Mouse (Mus musculus) erythroblast, embryonic 14.5 days (primary cell): ENCODE measurements at regions not wholly inside any gene's neighbourhood (a gene's known extent, or its start where the extent isn't known, plus 50 kb on each side); places are given as distances from the start of the nearest gene placed in this dataset.
"Not testable (repeated sequence)": the region's sequence is repeated elsewhere in the genome, so short reads cannot be mapped to it uniquely, and the experiment has no call there.

Experiments
- H3K27me3 ChIP-seq: 2 replicates; pipeline ENCODE4 v1.6.1; 2012; ENCODE audit warnings: inconsistent platforms; ENCODE audit not compliant: control insufficient read depth
- H3K36me3 ChIP-seq: 2 replicates; pipeline ENCODE4 v1.6.1; 2012; ENCODE audit warnings: mild to moderate bottlenecking, inconsistent platforms; ENCODE audit not compliant: control insufficient read depth
- H3K4me1 ChIP-seq: 2 replicates; pipeline ENCODE4 v1.6.1; 2012; ENCODE audit warnings: inconsistent platforms; ENCODE audit not compliant: control insufficient read depth
- H3K4me3 ChIP-seq: replicated peaks from 2 replicates; pipeline ENCODE3; 2012; ENCODE audit warnings: moderate library complexity, mild to moderate bottlenecking, inconsistent platforms
- H3K9me3 ChIP-seq: 2 replicates; pipeline ENCODE4 v1.6.1; 2012; ENCODE audit warnings: low read length, inconsistent platforms, mixed read lengths; ENCODE audit not compliant: control insufficient read depth
- GATA1 ChIP-seq: IDR thresholded peaks from 2 replicates; pipeline ENCODE4 v1.6.1; 2012; ENCODE audit warnings: low read length, inconsistent platforms, mixed read lengths
- TAL1 ChIP-seq: IDR thresholded peaks from 3 replicates; pipeline ENCODE4 v1.6.1; 2012; ENCODE audit warnings: low read length, inconsistent platforms, mixed read lengths

DNA sequence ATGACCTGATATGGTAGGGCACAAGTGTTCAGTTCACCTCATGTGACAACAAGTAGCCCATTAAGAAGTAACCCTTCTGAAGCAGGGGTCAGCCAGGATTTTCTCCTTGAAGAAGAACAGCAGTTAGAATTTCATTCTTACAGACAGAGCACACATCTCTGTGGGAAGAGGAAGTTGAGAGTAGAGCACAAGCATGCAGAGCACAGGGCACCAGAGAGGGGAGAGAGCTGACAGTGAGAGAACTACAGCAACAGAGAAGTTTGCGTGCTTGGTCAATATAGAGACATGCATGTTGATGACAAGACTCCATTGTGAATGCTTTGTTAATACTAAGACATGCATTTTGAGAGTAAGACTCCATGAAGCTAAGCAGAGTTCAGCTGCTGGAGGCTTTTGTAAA lies 263.2 kb upstream of the Tusc1 start:
- no peaks in the 10 kb centered on the region for H3K36me3 ChIP-seq
- no peaks in the 10 kb centered on the region for H3K4me1 ChIP-seq
- H3K9me3 ChIP-seq: no peaks in the 10 kb centered on the region
- no peaks in the 10 kb centered on the region for H3K27me3 ChIP-seq
- TF ChIP-seq GATA1 (no peak), TAL1 (no peak)
- H3K4me3 ChIP-seq: no peak overlapping the region

DNA sequence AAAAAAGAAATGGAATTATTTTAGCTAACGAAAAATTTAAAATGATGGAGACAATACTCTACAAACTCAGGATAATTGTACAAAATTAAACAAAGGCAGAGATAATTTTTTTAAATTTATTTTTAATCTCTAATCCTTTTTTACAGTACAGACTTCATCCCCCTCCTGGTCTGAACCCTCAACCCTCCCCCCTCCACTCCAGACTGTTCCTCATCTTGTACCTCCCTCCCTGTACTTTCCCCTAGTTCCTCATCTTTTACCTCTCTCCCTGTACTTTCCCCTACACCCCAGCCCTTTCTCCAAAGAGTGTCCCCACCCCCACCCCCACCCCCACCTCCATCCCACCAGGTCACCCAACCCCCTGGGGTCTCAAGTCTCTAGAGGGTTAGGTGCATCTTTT lies 249.0 kb upstream of the Tusc1 start:
- Histone ChIP-seq H3K9me3 (peaks cover 5% of the 10 kb centered on the region), H3K4me3 (no peak overlapping the region), H3K27me3 (no peaks in the 10 kb centered on the region), H3K4me1 (peaks cover 45% of the 10 kb centered on the region), H3K36me3 (peaks cover 14% of the 10 kb centered on the region)
- TF ChIP-seq GATA1: no peak
- TF ChIP-seq TAL1: no peak

DNA sequence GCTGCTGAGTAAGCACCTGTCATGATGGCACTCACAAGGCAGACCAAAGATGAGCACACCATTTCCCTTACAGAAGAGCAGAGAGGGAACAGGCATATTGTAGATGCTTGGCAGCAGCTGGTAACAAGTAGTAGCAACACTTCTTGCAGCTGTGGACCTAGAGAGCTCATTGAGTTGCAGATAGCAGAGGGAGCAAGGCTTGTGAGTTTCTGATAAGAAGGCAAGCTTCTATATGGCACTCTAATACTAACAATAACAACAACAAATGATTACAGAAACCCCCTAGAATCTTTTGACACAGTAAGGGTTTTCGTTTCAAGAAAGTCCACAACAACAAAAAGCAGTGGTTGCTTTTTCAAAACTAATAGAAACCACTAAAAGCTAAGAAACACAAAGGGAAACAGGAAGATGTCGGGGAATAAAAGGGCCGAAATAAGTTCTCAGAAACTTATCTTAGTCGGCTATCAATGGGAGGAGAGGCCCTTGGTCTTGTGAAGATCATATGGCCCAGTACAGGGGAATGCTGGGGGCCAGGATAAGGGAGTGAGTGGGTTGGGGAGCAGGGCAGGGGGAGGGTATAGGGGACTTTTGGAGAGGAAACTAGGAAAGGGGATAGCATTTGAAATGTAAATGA lies 248.5 kb upstream of the Tusc1 start:
- TF ChIP-seq TAL1 (peak; percentile 71), GATA1 (peak; percentile 39)
- H3K9me3 ChIP-seq: peaks cover 5% of the 10 kb centered on the region
- H3K27me3 ChIP-seq: no peaks in the 10 kb centered on the region
- peaks cover 49% of the 10 kb centered on the region for H3K4me1 ChIP-seq
- H3K4me3 ChIP-seq: peak overlapping the region; percentile 48
- peaks cover 15% of the 10 kb centered on the region for H3K36me3 ChIP-seq

DNA sequence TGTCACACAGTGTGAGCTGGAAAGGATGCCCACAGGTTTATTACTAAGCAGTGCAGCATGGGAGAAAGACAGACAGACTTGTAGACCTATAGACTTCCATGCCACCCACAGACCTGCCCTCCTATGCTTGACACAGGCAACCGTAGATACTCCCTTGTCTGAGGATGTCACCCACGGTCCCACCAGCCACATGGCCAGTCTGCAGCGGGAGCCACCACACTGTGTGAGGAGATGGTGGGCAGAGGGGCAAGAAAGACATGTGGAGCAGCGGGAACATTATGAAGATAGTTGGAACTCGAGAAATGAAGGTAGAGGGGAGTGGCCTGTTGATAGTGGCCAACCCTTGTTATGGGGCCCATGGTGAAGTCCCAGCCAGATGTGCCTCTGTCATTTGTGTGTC lies 244.0 kb upstream of the Tusc1 start:
- TF ChIP-seq TAL1 (no peak), GATA1 (no peak)
- peaks cover 39% of the 10 kb centered on the region for H3K4me1 ChIP-seq
- no peaks in the 10 kb centered on the region for H3K27me3 ChIP-seq
- H3K4me3 ChIP-seq: no peak overlapping the region
- peaks cover 13% of the 10 kb centered on the region for H3K36me3 ChIP-seq
- no peaks in the 10 kb centered on the region for H3K9me3 ChIP-seq

DNA sequence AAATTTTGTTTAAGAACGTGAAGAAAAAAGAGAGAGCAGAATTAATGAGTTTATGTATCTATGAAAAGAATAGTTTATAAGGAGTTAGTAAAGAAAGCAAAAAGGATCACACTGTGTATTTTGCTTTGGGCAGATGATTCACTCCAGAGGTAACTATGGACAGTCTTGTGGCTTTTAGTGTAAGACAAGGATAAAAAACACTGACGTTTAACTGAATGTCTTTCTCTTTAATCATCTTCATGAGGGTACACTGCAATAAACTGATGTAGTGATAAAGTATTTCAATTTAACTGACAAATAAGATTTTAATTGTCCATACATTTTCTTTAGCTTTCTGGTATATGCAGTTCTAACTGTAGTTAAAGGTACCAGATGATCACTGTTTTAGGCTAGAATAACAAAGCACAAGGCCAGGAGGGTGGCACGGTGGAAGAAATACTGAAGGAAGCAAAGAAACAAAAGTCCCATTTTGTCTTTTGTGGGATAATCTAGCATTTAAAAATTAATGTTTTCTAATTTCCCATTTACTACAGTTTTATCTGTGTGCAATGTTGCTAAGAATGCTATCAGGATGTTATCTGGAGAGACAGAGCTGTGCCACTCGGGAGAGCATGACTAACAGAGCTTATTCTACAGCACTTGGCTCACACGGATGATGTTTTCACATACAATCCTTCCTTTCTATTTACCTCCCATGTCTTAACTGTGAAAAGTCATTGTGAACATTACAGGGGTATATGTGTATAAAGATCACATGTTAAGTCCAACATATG lies 232.4 kb upstream of the Tusc1 start:
- TF ChIP-seq GATA1 (no peak), TAL1 (no peak)
- Histone ChIP-seq H3K9me3 (no peaks in the 10 kb centered on the region), H3K4me1 (peaks cover 40% of the 10 kb centered on the region), H3K4me3 (no peak overlapping the region), H3K27me3 (no peaks in the 10 kb centered on the region), H3K36me3 (no peaks in the 10 kb centered on the region)

DNA sequence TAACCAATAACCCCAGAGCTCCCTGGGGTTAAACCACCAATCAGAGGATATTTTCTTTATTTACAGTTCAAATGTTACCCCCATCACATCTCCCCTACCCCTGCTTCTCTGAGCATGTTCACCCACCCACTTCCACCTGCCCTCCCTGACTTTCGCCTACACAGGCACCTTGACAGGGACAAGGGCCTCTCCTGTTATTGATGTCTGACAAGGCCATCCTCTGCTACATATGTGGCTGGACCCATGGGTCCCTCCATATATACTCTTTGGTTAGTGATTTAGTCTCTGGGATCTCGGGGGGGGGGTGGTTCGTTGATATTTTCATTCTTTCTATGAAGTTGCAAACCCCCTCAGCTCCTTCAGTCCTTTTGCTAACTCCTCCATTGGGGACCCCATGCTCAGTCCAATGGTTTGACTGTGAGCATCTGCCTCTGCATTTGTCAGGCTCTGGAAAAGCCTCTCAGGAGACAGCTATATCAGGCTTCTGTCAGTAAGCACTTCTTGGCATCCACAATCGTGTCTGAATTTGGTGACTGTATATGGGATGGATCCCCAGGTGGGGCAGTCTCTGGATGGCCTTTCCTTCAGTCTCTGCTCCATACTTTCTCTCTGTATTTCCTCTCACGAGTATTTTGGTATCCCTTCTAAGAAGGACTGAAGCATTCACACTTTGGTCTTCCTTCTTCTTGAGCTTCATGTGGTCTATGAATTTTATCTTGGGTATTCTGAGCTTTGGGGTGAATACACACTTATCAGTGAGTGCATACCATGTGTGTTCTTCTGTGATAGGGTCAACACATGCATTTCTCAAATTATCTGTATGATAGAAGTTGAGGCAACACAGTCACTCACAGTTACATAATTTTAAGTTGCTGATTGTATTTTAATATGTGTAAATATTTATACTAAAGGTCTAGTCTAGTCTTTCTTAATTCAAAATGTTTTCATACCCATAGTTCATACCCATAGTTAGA lies 220.8 kb upstream of the Tusc1 start:
- TF ChIP-seq GATA1 (peak; percentile 78), TAL1 (peak; percentile 65)
- H3K27me3 ChIP-seq: no peaks in the 10 kb centered on the region
- H3K9me3 ChIP-seq: no peaks in the 10 kb centered on the region
- peaks cover 49% of the 10 kb centered on the region for H3K4me1 ChIP-seq
- H3K4me3 ChIP-seq: no peak overlapping the region
- H3K36me3 ChIP-seq: no peaks in the 10 kb centered on the region; the same call in 1 of the 2 replicates

DNA sequence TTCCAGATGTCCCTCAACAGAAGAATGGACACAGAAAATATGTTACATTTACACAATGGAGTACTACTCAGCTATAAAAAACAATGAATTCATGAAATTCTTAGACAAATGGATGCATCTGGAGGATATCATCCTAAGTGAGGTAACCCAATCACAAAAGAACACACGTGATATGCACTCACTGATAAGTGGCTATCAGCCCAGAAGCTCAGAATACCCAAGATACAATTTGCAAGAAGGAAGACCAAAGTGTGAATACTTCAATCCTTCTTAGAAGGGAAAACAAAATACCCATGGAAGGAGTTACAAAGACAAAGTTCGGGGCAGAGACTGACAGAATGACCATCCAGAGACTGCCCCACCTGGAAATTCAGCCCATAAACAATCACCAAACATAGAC lies 219.9 kb upstream of the Tusc1 start:
- H3K36me3 ChIP-seq, H3K4me3 ChIP-seq, H3K27me3 ChIP-seq, H3K9me3 ChIP-seq: not testable (repeated sequence)
- peaks cover 46% of the 10 kb centered on the region for H3K4me1 ChIP-seq

DNA sequence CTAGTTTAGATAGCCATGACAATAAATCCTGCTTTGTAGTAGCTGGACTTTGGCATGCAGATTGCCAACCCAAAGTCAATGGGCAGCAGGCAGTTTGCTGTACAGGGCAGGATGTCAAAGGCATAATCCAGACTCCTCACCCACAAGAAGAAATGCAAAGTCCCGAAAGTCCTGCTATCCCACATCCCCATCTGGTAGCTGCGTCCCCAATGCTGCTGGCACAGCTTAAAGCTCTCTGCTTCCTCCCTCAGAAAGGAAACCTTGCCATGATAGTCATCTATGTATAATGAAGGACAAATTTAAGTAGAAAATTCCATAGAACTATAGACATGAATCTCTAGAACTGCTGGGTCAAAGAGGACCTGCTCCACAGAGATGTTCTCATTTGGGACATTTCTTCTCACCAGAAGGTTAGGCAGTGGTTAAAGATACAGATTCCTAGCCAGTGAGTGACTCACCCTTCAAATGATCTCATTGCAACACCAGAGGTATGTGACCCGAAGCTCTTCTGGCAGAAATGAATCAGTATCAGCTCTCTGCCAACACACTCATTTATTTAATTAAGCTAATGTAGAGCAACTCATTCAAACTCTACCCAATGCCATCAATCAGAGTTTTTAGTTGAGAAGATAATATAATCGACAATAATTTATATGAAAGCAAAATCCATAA lies 217.3 kb upstream of the Tusc1 start:
- Histone ChIP-seq H3K27me3 (no peaks in the 10 kb centered on the region), H3K4me3 (no peak overlapping the region), H3K36me3 (no peaks in the 10 kb centered on the region; the same call in 1 of the 2 replicates), H3K9me3 (no peaks in the 10 kb centered on the region), H3K4me1 (peaks cover 44% of the 10 kb centered on the region)
- TF ChIP-seq TAL1 (no peak), GATA1 (no peak)
